Mouse (Mus musculus) cerebellum, adult 2 months (tissue): ENCODE data around the gene Lipm.

Experiments used
- CTCF ChIP-seq: fragments of 200-500 bp; IDR thresholded peaks from 2 replicates; pipeline ENCODE4 v1.5.1; 2011; ENCODE audit warnings: low read depth, mild to moderate bottlenecking, control low read depth, low read length, moderate library complexity, borderline replicate concordance; ENCODE audit not compliant: insufficient read depth
- POLR2A ChIP-seq: fragments of 200-500 bp; IDR thresholded peaks from 2 replicates; pipeline ENCODE4 v1.6.1; 2011; ENCODE audit warnings: low read length, control low read depth, borderline replicate concordance; ENCODE audit not compliant: insufficient read depth

DNA sequence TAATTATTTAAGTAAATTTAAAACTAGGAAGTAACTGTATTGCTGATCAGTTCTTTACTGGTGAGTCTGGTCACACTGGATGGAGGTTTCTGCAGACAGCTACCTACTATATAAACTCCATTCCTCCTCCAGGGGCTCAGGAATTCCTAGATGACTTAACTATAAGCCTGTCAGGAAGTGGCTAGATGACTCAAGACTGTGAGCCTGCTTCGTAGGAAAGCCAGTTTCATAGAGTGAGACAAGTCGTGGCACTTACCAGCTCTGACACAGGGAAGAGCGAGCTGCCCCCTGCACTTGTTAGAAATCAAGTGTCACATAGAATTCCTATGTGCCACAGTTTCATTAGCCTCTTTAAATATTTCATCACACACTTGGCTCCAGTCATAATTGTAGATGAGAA is 70.4 kb downstream of the Lipm start:
- TF ChIP-seq CTCF (no peak), POLR2A (no peak)
